Mouse (Mus musculus) cerebellum, adult 2 months (tissue): ENCODE measurements around the gene Ypel4.

Experiments used
- CTCF ChIP-seq: fragments of 200-500 bp; IDR thresholded peaks from 2 replicates; pipeline ENCODE4 v1.5.1; 2011; ENCODE audit warnings: low read depth, mild to moderate bottlenecking, control low read depth, low read length, moderate library complexity, borderline replicate concordance; ENCODE audit not compliant: insufficient read depth
- POLR2A ChIP-seq: fragments of 200-500 bp; IDR thresholded peaks from 2 replicates; pipeline ENCODE4 v1.6.1; 2011; ENCODE audit warnings: low read length, control low read depth, borderline replicate concordance; ENCODE audit not compliant: insufficient read depth

DNA sequence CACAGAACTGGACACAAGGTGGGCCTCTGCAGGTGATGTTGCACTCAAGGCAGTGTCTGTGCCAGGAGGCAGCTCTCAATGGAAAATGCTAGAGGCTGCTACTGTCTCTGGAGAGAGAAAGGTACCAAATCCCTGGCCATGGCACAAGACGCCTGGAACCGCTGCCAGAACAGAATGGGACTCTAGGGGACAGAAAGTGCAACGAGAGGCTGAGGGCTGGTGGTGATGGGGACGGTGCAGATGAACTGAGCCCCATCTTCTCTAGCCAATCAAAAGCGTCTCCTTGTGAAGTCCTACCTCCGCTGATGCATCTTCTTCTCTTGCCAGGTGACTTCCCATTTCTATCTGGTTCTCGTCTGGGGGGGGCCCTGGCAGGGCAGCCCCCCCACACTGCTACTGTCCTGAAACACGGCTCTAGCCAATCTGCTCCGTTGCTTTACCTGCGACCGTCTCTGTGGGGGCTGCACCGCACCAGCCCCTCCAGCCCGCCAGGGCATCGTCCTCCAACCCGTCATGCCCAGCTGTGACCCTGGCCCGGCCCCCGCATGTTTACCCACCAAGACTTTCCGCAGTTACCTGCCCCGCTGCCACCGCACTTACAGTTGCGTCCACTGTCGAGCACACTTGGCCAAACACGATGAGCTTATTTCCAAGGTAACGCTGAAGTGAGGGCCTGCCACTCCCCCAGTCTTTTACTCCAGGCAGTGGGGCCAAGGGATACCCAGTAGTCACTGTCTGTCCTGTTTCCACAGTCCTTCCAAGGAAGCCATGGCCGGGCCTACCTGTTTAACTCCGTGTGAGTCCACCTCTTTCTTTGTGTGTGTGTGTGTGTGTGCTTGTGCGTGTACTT, 2.7 kb downstream of the Ypel4 start:
- TF ChIP-seq CTCF (no peak), POLR2A (no peak)
